Mouse (Mus musculus): ENCODE data around the gene Wdr18.

Wdr18 gene

GRCm38 (mm10) chr10:80001945-80002344 lies 42.0 kb downstream of the Wdr18 start:
- no peak for DNase-seq

GRCm38 (mm10) chr10:80002829-80003228 lies 42.9 kb downstream of the Wdr18 start:
- DNase-seq: no peak

DNA sequence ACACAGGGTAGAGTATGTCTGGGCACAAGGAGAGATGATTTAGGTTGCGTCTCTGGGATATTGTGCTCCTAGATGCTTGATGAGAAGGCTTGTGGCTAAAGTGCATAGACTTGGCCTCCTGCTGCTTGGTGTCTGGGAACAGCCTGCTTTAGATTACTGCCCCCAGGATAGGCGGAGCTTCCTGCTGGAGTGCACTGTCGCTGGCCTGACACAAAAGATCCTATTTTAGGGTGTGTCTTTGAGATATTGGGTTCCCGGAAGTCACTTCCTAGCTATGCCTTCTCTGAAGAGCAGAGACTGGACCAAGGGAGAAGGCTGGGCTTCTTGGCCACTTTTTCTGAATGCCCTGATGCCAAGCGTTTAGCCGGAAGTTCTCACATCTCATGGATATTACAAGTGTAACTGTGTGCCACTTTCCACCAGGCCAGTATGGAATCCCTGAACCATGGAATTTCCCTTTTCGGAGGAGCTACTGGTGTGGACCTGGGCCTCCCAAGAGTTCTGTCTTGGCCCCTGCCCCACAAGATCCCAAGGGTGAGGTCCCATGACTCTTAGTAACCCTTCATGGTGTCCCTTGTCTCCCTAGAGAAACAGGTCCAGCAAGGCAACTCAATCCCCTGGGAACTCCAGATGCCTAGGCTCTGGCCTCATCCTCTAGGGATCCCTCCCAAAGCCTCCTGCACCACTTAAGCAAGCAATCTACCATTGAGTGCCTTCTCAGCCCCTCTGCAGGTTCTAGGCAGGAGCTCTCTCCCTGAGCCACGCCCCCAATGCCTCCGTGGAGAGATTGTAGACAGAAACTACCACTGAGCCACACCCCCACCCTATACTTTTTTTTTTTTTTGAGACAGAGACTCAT lies 43.7 kb downstream of the Wdr18 start:
- no peak for DNase-seq

GRCm38 (mm10) chr10:80004233-80004705 lies 44.3 kb downstream of the Wdr18 start:
- DNase-seq: no peak

DNA sequence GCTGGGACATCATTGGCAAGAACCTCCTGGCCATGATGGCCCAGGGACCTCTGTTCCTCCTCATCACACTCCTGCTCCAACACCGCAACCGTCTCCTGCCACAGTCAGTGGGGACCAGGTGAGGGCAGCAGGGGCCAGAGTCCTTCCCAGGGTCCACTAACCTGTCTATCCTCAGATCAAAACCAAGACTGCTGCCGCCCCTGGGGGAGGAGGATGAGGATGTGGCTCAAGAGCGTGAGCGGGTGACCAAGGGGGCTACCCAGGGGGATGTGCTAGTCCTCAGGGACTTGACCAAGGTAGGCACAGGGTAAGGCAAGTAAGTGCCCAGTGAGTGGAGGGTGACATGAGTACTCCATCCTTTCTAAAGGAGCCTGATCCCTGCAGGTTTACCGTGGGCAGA lies 51.8 kb downstream of the Wdr18 start:
- DNase-seq: no peak

GRCm38 (mm10) chr10:80013609-80014008 lies 53.7 kb downstream of the Wdr18 start:
- DNase-seq: no peak

DNA sequence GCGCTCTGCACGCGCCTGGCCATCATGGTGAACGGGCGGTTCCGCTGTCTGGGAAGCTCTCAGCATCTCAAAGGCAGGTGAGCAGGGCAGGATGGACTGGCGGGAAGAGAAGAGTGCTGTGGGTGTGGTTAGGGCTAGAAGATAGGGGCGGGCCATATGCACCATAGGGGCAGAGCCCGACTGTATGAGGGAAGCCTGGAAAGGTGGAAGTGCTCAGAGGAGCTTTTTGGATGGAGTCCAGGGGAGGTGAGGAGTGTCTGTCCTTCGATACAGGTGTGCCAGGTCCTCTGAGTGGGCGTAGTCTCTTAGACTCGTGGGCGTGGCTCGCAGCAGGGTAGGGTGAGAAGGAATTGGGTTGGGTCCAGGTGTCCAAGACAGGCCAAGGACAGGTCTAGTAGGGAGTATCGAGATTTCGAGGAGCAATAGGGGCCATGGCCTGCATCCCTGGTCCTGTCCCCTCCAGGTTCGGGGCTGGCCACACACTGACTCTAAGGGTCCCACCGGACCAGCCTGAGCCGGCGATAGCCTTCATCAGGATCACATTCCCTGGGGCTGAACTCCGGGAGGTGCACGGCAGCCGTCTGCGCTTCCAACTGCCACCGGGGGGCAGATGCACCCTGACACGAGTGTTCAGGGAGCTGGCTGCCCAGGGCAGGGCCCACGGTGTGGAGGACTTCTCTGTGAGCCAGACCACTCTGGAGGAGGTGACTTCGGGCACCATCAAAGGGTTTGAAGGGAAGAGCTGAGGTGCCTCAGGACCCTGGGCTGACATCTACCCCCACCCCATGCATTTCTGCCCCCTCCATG lies 54.7 kb downstream of the Wdr18 start:
- DNase-seq: no peak

DNA sequence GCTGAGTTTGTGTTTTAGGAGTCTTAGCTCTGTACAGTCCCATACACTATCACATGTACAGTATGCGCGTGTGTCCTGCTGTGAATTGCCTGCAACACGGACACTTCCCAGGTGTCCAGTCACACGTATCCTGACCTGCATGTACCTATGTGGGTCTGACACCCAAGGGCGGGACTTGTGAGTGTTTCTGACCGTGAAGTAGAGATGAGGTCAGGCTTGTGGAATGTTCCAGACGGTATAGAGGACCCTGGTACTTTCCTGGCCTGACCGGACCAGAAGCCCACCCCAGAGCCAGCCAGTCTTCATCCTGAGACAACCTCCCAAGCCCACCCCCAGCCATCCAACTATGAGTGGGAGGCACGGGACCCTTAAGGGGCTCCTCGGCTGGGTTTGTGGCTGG lies 55.6 kb downstream of the Wdr18 start:
- DNase-seq: no peak

GRCm38 (mm10) chr10:80016511-80016910 lies 56.6 kb downstream of the Wdr18 start, which contains the start of gene Arhgap45:
TSS of gene Arhgap45 (plus strand) at chr10:80016653.
- no peak for DNase-seq

GRCm38 (mm10) chr10:80016931-80017330 lies 57.0 kb downstream of the Wdr18 start:
- no peak for DNase-seq

DNA sequence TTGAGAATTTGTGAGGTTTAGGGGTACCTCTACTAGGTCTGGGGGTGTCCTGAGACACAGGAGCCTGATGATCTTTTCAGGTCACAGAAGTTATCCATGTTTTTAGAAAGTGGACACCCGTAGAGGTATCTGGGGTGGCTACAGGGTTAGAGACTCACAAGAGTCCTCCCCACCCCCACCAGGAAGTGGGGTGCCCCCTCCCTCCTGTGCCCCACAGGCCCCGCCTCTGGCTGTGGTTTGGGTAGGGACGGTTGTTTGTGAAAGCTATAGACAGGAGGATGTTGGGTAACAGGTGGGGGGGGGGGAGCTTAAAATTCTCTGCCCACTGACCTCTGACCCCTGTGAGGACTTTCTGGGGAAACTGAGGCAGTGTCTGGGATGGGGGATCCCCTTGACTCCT lies 57.4 kb downstream of the Wdr18 start:
- DNase-seq: no peak

DNA sequence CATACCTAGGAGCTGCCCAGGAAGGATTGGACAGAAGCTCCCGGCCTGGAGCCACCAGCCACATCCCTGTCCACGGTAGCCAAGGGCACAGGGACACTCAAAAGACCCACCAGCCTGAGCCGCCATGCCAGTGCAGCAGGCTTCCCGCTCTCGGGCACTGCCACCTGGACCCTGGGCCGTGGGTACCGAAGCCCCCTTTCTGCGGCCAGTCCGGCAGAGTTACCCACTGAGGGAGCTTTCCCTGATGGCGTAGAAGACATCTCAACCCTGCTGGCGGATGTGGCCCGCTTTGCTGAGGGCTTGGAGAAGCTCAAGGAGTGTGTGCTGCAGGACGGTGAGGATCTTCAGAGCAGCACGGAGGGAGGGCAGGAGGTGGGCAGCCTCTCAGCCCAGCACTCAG lies 57.8 kb downstream of the Wdr18 start:
- DNase-seq: no peak

DNA sequence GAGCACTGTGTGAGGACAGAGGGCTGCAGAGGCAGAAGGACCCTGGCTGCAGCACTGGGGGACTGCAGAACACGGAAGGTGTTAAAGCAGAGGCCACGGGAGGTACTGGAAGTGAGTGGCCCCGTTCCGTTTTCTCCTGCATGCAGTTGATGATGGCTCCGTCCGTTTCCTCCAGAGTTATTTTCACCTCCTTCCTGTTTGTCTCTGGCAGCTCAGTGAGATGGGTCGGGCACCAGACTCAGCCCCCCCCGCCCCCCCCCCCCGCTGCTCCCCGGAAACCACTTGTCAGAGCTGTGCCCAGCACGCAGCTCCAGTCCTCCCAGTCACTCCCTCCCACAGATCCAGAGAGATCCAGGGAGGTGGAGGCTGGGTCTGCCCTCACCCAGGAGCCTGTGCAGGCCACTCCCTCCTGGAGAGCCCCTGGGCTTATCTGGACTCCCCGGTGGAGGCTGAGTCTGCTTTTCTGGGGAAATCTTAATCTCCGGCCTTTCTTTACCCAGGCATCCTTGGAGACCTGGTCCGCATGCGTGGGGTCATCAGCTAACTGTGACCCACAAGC lies 58.9 kb downstream of the Wdr18 start:
- DNase-seq: no peak

- DNase-seq: no peak
These were observed 59.6 kb downstream of the Wdr18 start for GRCm38 (mm10) chr10:80019471-80020131.
